Mouse (Mus musculus): ENCODE results near the gene Krt8.

GRCm38 (mm10) chr15:102045691-102046090 lies 41.4 kb upstream of the Krt8 start:
- no peak for TF ChIP-seq POLR2A (IDR thresholded peaks at IDR 0.05; ENCODE audit: control insufficient read depth, low read depth, low read length)
- TF ChIP-seq CTCF (IDR thresholded peaks at IDR 0.05; ENCODE audit: control insufficient read depth, insufficient read depth, insufficient replicate concordance, low read depth, low read length), result no peak

All from testis, adult 2 months (tissue).